Mouse (Mus musculus) left cerebral cortex, adult 18-20 months (tissue): ENCODE results near the gene Zg16. TPM values are rescaled to one million over a fixed set of nuclear protein-coding genes. Genes with fewer than 3 reads are reported as not detected.

Experiments used
- DNase-seq, 2 experiments: peaks; one replicate each; pipeline ENCODE4 v3.0.0; 2021 to 2022; ENCODE audit warnings: low spot score in 2 of 2, mixed read lengths in 1 of 2
- total RNA-seq, 2 experiments: library from RNA; stranded (reverse); gene quantifications; 2 replicates each; pipeline ENCODE4 v1.2.3; 2021

Zg16 gene
- total RNA-seq, 2 experiments from 2014 or later = not detected

- DNase-seq = no peak
Observed at GRCm38 (mm10) chr7:127021563-127022527, 65.3 kb downstream of the Zg16 start.

GRCm38 (mm10) chr7:127020901-127021562 is 66.1 kb downstream of the Zg16 start, which contains the start of the genes Gm42742 and Prrt2:
TSS of gene Gm42742 (minus strand) at chr7:127021097.
TSS of gene Prrt2 (minus strand) at chr7:127021211.
- peak; percentile 63 to 72 for DNase-seq

- DNase-seq = no peak
Observed at GRCm38 (mm10) chr7:127020491-127020890, 66.6 kb downstream of the Zg16 start.

- DNase-seq = peak in 1 of 2 experiments; percentile 27
Observed at GRCm38 (mm10) chr7:127020031-127020430, 67.1 kb downstream of the Zg16 start.

- DNase-seq = no peak
Observed at GRCm38 (mm10) chr7:127019306-127019960, 67.7 kb downstream of the Zg16 start.

- no peak for DNase-seq
Observed at GRCm38 (mm10) chr7:127018416-127019305, 68.5 kb downstream of the Zg16 start.

- DNase-seq = no peak
Observed at GRCm38 (mm10) chr7:127017950-127018345, 69.2 kb downstream of the Zg16 start.

GRCm38 (mm10) chr7:127016971-127017949 is 69.9 kb downstream of the Zg16 start, which contains the start of gene Pagr1a:
TSS of gene Pagr1a (minus strand) at chr7:127017352.
- peak; percentile 96 for DNase-seq

- peak; percentile 55 to 64 for DNase-seq
Observed at GRCm38 (mm10) chr7:127016486-127016938, 70.6 kb downstream of the Zg16 start.

- DNase-seq = no peak
Observed at GRCm38 (mm10) chr7:127016481-127016485, 70.8 kb downstream of the Zg16 start, which contains the start of gene Pagr1b. TSS of gene Pagr1b (minus strand) at chr7:127016484.

- DNase-seq = no peak
Observed at GRCm38 (mm10) chr7:127016081-127016480, 71.0 kb downstream of the Zg16 start.

GRCm38 (mm10) chr7:127014993-127015392 is 72.1 kb downstream of the Zg16 start:
- no peak for DNase-seq

- DNase-seq = peak in 1 of 2 experiments; percentile 25
Observed at GRCm38 (mm10) chr7:127014320-127014719, 72.8 kb downstream of the Zg16 start, which contains the start of gene Mvp. TSS of gene Mvp (minus strand) at chr7:127014621.

- no peak for DNase-seq
Observed at GRCm38 (mm10) chr7:127013385-127013784, 73.7 kb downstream of the Zg16 start.

- no peak for DNase-seq
Observed at GRCm38 (mm10) chr7:127012845-127013244, 74.3 kb downstream of the Zg16 start.

- DNase-seq = no peak
Observed at GRCm38 (mm10) chr7:127012374-127012773, 74.8 kb downstream of the Zg16 start.

- DNase-seq = no peak
Observed at GRCm38 (mm10) chr7:127011717-127012116, 75.4 kb downstream of the Zg16 start.

GRCm38 (mm10) chr7:127011051-127011450 is 76.1 kb downstream of the Zg16 start:
- no peak for DNase-seq

- DNase-seq = no peak
Observed at GRCm38 (mm10) chr7:127009307-127010085, 77.6 kb downstream of the Zg16 start.
